Mouse (Mus musculus): ENCODE results near the gene R3hcc1l.

The R3hcc1l gene

GRCm38 (mm10) chr19:42597286-42597685, 78.7 kb downstream of the R3hcc1l start:
- intact Hi-C loops (cut with DNase I), result no loop called here

- intact Hi-C loops (cut with DNase I), result no loop called here
Measured at GRCm38 (mm10) chr19:42597896-42598295, 79.3 kb downstream of the R3hcc1l start.

GRCm38 (mm10) chr19:42599891-42600290, 81.3 kb downstream of the R3hcc1l start:
- intact Hi-C loops (cut with DNase I), result no loop called here

GRCm38 (mm10) chr19:42600591-42600990, 82.0 kb downstream of the R3hcc1l start:
- intact Hi-C loops (cut with DNase I), result no loop called here

GRCm38 (mm10) chr19:42601445-42601844, 82.9 kb downstream of the R3hcc1l start:
- intact Hi-C loops (cut with DNase I), result no loop called here

- intact Hi-C loops (cut with DNase I), result no loop called here
Measured at GRCm38 (mm10) chr19:42602041-42602440, 83.5 kb downstream of the R3hcc1l start.

- intact Hi-C loops (cut with DNase I), result no loop called here
Measured at GRCm38 (mm10) chr19:42602576-42602975, 84.0 kb downstream of the R3hcc1l start.

- intact Hi-C loops (cut with DNase I), result no loop called here
Measured at GRCm38 (mm10) chr19:42608082-42608481, 89.5 kb downstream of the R3hcc1l start.

- intact Hi-C loops (cut with DNase I), result no loop called here
Measured at GRCm38 (mm10) chr19:42609716-42610115, 91.2 kb downstream of the R3hcc1l start.

- intact Hi-C loops (cut with DNase I), result no loop called here
Measured at GRCm38 (mm10) chr19:42611746-42612145, 93.2 kb downstream of the R3hcc1l start.

GRCm38 (mm10) chr19:42612654-42613053, 94.1 kb downstream of the R3hcc1l start, which contains the start of gene Loxl4:
Loxl4 (minus strand) TSS chr19:42612813.
- intact Hi-C loops (cut with DNase I), result no loop called here

GRCm38 (mm10) chr19:42613116-42613515, 94.6 kb downstream of the R3hcc1l start:
- intact Hi-C loops (cut with DNase I), result no loop called here

- intact Hi-C loops (cut with DNase I), result no loop called here
Measured at GRCm38 (mm10) chr19:42613647-42614225, 95.2 kb downstream of the R3hcc1l start.

GRCm38 (mm10) chr19:42628068-42628467, 109.5 kb downstream of the R3hcc1l start:
- intact Hi-C loops (cut with DNase I), result no loop called here

GRCm38 (mm10) chr19:42631541-42631961, 113.0 kb downstream of the R3hcc1l start:
- intact Hi-C loops (cut with DNase I), result no loop called here

- intact Hi-C loops (cut with DNase I), result no loop called here
Measured at GRCm38 (mm10) chr19:42632301-42632700, 113.7 kb downstream of the R3hcc1l start.

GRCm38 (mm10) chr19:42633650-42634049, 115.1 kb downstream of the R3hcc1l start:
- intact Hi-C loops (cut with DNase I), result no loop called here

- intact Hi-C loops (cut with DNase I), result no loop called here
Measured at GRCm38 (mm10) chr19:42636631-42637030, 118.1 kb downstream of the R3hcc1l start.

- intact Hi-C loops (cut with DNase I), result no loop called here
Measured at GRCm38 (mm10) chr19:42638604-42639481, 120.3 kb downstream of the R3hcc1l start.

- intact Hi-C loops (cut with DNase I), result no loop called here
Measured at GRCm38 (mm10) chr19:42639544-42639943, 121.0 kb downstream of the R3hcc1l start.

GRCm38 (mm10) chr19:42640211-42640610, 121.7 kb downstream of the R3hcc1l start:
- intact Hi-C loops (cut with DNase I), result no loop called here

Data from adrenal gland (tissue).